Mouse (Mus musculus) MEL (cell line): ENCODE data around the gene Tmub1. TPM values are rescaled to one million over a fixed set of nuclear protein-coding genes. Genes with fewer than 3 reads are reported as not detected.

Source experiments
- DNase-seq: peaks from one replicate; pipeline ENCODE4 v3.0.0; 2011; ENCODE audit warnings: low read depth, low spot score
- H3K27ac ChIP-seq: 2 replicates; pipeline ENCODE4 v1.5.1; 2012; ENCODE audit warnings: low read depth, mild to moderate bottlenecking, control low read depth, low read length, moderate library complexity; ENCODE audit not compliant: control insufficient read depth
- H3K27me3 ChIP-seq, 2 experiments: fragments of 150-350 bp in 1 of 2; sonication (generic) in 1 of 2; 2 replicates each; pipeline ENCODE4 v1.6.1; 2012; ENCODE audit warnings: low read length in 2 of 2, mild to moderate bottlenecking in 2 of 2, improper control_type of control experiment in 1 of 2, moderate library complexity in 1 of 2; ENCODE audit not compliant: insufficient read depth in 2 of 2, control insufficient read depth in 1 of 2
- H3K36me3 ChIP-seq, 2 experiments: 2 replicates each; pipeline ENCODE4 v1.6.1; 2012 to 2014; ENCODE audit warnings: low read length in 2 of 2, improper control_type of control experiment in 1 of 2, inconsistent platforms in 1 of 2, mild to moderate bottlenecking in 1 of 2; ENCODE audit not compliant: insufficient read depth in 2 of 2, control insufficient read depth in 1 of 2
- H3K4me1 ChIP-seq, 2 experiments: fragments of 150-350 bp in 1 of 2; sonication (generic) in 1 of 2; 2 replicates each; pipeline ENCODE4 v1.6.1; 2012; ENCODE audit warnings: low read length in 2 of 2, improper control_type of control experiment in 1 of 2, mild to moderate bottlenecking in 1 of 2; ENCODE audit not compliant: insufficient read depth in 2 of 2, control insufficient read depth in 1 of 2
- H3K4me3 ChIP-seq, 2 experiments: fragments of 150-350 bp in 1 of 2; sonication (generic) in 1 of 2; 2 replicates each; pipeline ENCODE4 v1.5.1; 2012; ENCODE audit warnings: low read depth in 2 of 2, low read length in 2 of 2, mild to moderate bottlenecking in 2 of 2, moderate library complexity in 2 of 2, control low read depth in 1 of 2, improper control_type of control experiment in 1 of 2; ENCODE audit not compliant: control insufficient read depth in 1 of 2, insufficient read depth in 1 of 2
- H3K79me2 ChIP-seq: 2 replicates; pipeline ENCODE4 v1.6.1; 2012; ENCODE audit warnings: mild to moderate bottlenecking, low read length, moderate library complexity; ENCODE audit not compliant: control insufficient read depth, poor library complexity, insufficient read depth
- H3K9ac ChIP-seq: 2 replicates; pipeline ENCODE4 v1.6.1; 2012; ENCODE audit warnings: low read depth, mild to moderate bottlenecking, control low read depth, low read length, moderate library complexity; ENCODE audit not compliant: control insufficient read depth, poor library complexity, severe bottlenecking
- H3K9me3 ChIP-seq: fragments of 150-350 bp; sonication (generic); replicated peaks from 2 replicates; pipeline ENCODE4 v1.6.1; 2012; ENCODE audit warnings: mild to moderate bottlenecking, low read length, improper control_type of control experiment, moderate library complexity; ENCODE audit not compliant: insufficient read depth
- BHLHE40 ChIP-seq: IDR thresholded peaks from 2 replicates; pipeline ENCODE4 v1.6.1; 2012; ENCODE audit warnings: low read depth, mild to moderate bottlenecking, inconsistent platforms, low read length, improper control_type of control experiment, borderline replicate concordance
- CHD1 ChIP-seq: IDR thresholded peaks from 2 replicates; pipeline ENCODE4 v1.6.1; 2012; ENCODE audit warnings: low read depth, mild to moderate bottlenecking, inconsistent platforms, low read length, improper control_type of control experiment
- CTCF ChIP-seq, 3 experiments: IDR thresholded peaks in 2 of 3; conservative IDR thresholded peaks in 1 of 3; 2 replicates each; pipeline ENCODE4 v1.5.1; 2011 to 2012; ENCODE audit warnings: low read length in 3 of 3, low read depth in 2 of 3, mild to moderate bottlenecking in 2 of 3, improper control_type of control experiment in 1 of 3, inconsistent platforms in 1 of 3, mixed read lengths in 1 of 3, moderate library complexity in 1 of 3; ENCODE audit not compliant: control insufficient read depth in 1 of 3, insufficient read depth in 1 of 3, poor library complexity in 1 of 3, severe bottlenecking in 1 of 3
- ELF1 ChIP-seq: IDR thresholded peaks from 2 replicates; pipeline ENCODE4 v1.6.1; 2014; ENCODE audit warnings: low read depth, mild to moderate bottlenecking, inconsistent platforms, low read length, improper control_type of control experiment, moderate library complexity
- EP300 ChIP-seq, 2 experiments: IDR thresholded peaks; 2 replicates each; pipeline ENCODE4 v1.6.1; 2011; ENCODE audit warnings: improper control_type of control experiment in 2 of 2, low read length in 2 of 2, low read depth in 1 of 2, mild to moderate bottlenecking in 1 of 2
- ETS1 ChIP-seq: IDR thresholded peaks from 2 replicates; pipeline ENCODE4 v1.6.1; 2012; ENCODE audit warnings: low read depth, mild to moderate bottlenecking, inconsistent platforms, low read length, improper control_type of control experiment, moderate library complexity
- HCFC1 ChIP-seq: IDR thresholded peaks from 2 replicates; pipeline ENCODE4 v1.6.1; 2012; ENCODE audit warnings: low read depth, mild to moderate bottlenecking, inconsistent platforms, low read length, improper control_type of control experiment, moderate library complexity
- KAT2A ChIP-seq: conservative IDR thresholded peaks from 2 replicates; pipeline ENCODE4 v1.6.1; 2012; ENCODE audit warnings: low read depth, low read length, improper control_type of control experiment, inconsistent platforms
- MAFK ChIP-seq: IDR thresholded peaks from 2 replicates; pipeline ENCODE4 v1.6.1; 2011; ENCODE audit warnings: low read depth, mild to moderate bottlenecking, low read length, improper control_type of control experiment, borderline replicate concordance
- MAX ChIP-seq: IDR thresholded peaks from 2 replicates; pipeline ENCODE4 v1.6.1; 2011; ENCODE audit warnings: low read length, improper control_type of control experiment
- MXI1 ChIP-seq: IDR thresholded peaks from 2 replicates; pipeline ENCODE4 v1.6.1; 2011; ENCODE audit warnings: mild to moderate bottlenecking, low read depth, low read length, improper control_type of control experiment
- MYC ChIP-seq: IDR thresholded peaks from 2 replicates; pipeline ENCODE4 v1.6.1; 2011; ENCODE audit warnings: low read depth, mild to moderate bottlenecking, low read length, improper control_type of control experiment, moderate library complexity
- NELFE ChIP-seq: IDR thresholded peaks from 2 replicates; pipeline ENCODE4 v1.6.1; 2011; ENCODE audit warnings: low read depth, low read length, improper control_type of control experiment
- NRF1 ChIP-seq: IDR thresholded peaks from 2 replicates; pipeline ENCODE4 v1.6.1; 2014; ENCODE audit warnings: low read depth, mild to moderate bottlenecking, inconsistent platforms, low read length, improper control_type of control experiment, moderate library complexity; ENCODE audit not compliant: poor library complexity, insufficient read depth, severe bottlenecking
- POLR2A ChIP-seq, 2 experiments: IDR thresholded peaks; 2 replicates each; pipeline ENCODE4 v1.6.1; 2011 to 2012; ENCODE audit warnings: low read length in 2 of 2, mild to moderate bottlenecking in 2 of 2, control low read depth in 1 of 2, improper control_type of control experiment in 1 of 2, low read depth in 1 of 2, moderate library complexity in 1 of 2; ENCODE audit not compliant: control insufficient read depth in 1 of 2, insufficient read depth in 1 of 2, poor library complexity in 1 of 2
- POLR2AphosphoS2 ChIP-seq: IDR thresholded peaks from 2 replicates; pipeline ENCODE4 v1.6.1; 2011; ENCODE audit warnings: low read length, improper control_type of control experiment
- POLR2AphosphoS5 ChIP-seq: IDR thresholded peaks from 2 replicates; pipeline ENCODE4 v1.6.1; 2012; ENCODE audit warnings: low read depth, borderline replicate concordance, mild to moderate bottlenecking, inconsistent platforms, low read length, moderate library complexity, mixed read lengths
- RAD21 ChIP-seq: IDR thresholded peaks from 2 replicates; pipeline ENCODE4 v1.6.1; 2011; ENCODE audit warnings: mild to moderate bottlenecking, low read depth, low read length, improper control_type of control experiment
- RCOR1 ChIP-seq: IDR thresholded peaks from 2 replicates; pipeline ENCODE4 v1.6.1; 2012; ENCODE audit warnings: low read depth, mild to moderate bottlenecking, inconsistent platforms, low read length, improper control_type of control experiment
- SIN3A ChIP-seq: IDR thresholded peaks from 2 replicates; pipeline ENCODE4 v1.6.1; 2012; ENCODE audit warnings: low read length, improper control_type of control experiment, inconsistent platforms
- SMC3 ChIP-seq: IDR thresholded peaks from 2 replicates; pipeline ENCODE4 v1.6.1; 2011; ENCODE audit warnings: low read depth, low read length, improper control_type of control experiment
- TCF12 ChIP-seq: IDR thresholded peaks from 2 replicates; pipeline ENCODE4 v1.6.1; 2014; ENCODE audit warnings: low read depth, mild to moderate bottlenecking, inconsistent platforms, low read length, improper control_type of control experiment, moderate library complexity
- USF1 ChIP-seq: IDR thresholded peaks from 2 replicates; pipeline ENCODE4 v1.6.1; 2014; ENCODE audit warnings: low read depth, mild to moderate bottlenecking, inconsistent platforms, low read length, improper control_type of control experiment, moderate library complexity
- USF2 ChIP-seq, 2 experiments: IDR thresholded peaks; 2 replicates each; pipeline ENCODE4 v1.6.1; 2011 to 2012; ENCODE audit warnings: improper control_type of control experiment in 2 of 2, low read length in 2 of 2, borderline replicate concordance in 1 of 2, inconsistent platforms in 1 of 2, low read depth in 1 of 2, mild to moderate bottlenecking in 1 of 2; ENCODE audit not compliant: insufficient read depth in 1 of 2
- ZC3H11A ChIP-seq: IDR thresholded peaks from 2 replicates; pipeline ENCODE4 v1.6.1; 2012; ENCODE audit warnings: low read depth, mild to moderate bottlenecking, inconsistent platforms, low read length, improper control_type of control experiment
- polyA plus RNA-seq, 2 experiments: library from polyadenylated mRNA; stranded (reverse) in 1 of 2; unstranded in 1 of 2; fragments of >175 nt in 1 of 2; fragments of >200 nt in 1 of 2; gene quantifications; 2 replicates each; pipeline versions ENCODE4 v1.2.1 to v1.2.4; 2012; ENCODE audit warnings: low replicate concordance in 2 of 2, low read depth in 1 of 2; ENCODE audit not compliant: insufficient read length in 2 of 2, insufficient read depth in 1 of 2, missing spikeins in 1 of 2
- total RNA-seq: library from RNA; depleted of rRNA; stranded (reverse); fragments of 300-350 nt; gene quantifications from 2 replicates; pipeline ENCODE4 v1.2.3, GENCODE M21; 2012

Tmub1 gene
- total and polyA plus RNA-seq, 3 experiments = 17.8 to 36.0 TPM; not detected in 1

DNA sequence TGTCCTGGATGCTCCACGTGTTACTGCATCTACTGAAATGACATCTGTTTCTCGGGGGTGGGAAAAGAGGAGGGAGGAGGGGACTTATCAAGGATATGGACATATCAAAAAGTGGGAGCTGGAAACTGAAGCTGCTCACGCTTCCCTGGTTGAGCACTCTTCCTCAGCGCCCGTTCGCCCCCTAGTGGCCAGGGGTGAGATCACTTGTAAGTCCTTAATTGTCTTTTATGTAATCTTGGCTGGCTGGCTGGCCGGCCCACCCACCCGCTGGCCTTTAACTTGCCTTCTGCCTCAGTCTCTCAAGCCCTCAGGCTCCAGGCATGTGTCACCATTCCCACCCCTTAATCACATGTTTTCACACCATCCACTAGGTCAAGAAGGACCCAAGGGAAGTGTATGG lies 38.4 kb upstream of the Tmub1 start:
- Histone ChIP-seq H3K36me3 (peaks cover 0 to 22% of the 10 kb centered on the region in 2 experiments; a peak in 2 of 4 replicates), H3K27me3 (no peaks in the 10 kb centered on the region), H3K9me3 (no peaks in the 10 kb centered on the region), H3K4me3 (no peak overlapping the region), H3K4me1 (no peaks in the 10 kb centered on the region), H3K9ac (no peak overlapping the region), H3K27ac (no peak overlapping the region), H3K79me2 (no peaks in the 10 kb centered on the region)
- peak; percentile 90 for DNase-seq
- TF ChIP-seq SMC3 (peak; percentile 60), POLR2A (IDR thresholded peaks at IDR 0.05; ENCODE audit: control insufficient read depth in 1 of 2, insufficient read depth in 1 of 2, low read depth in 1 of 2, low read length in 2 of 2, poor library complexity in 1 of 2) (no peak; a peak in 1 of 4 replicates), RAD21 (peak; percentile 61), HCFC1 (0 out of 2 replicates have a peak, but pooled peaks have one; percentile 3), USF2 (IDR thresholded peaks at IDR 0.05; ENCODE audit: borderline replicate concordance in 1 of 2, insufficient read depth in 1 of 2, low read depth in 1 of 2, low read length in 2 of 2) (no peak), EP300 (IDR thresholded peaks at IDR 0.05; ENCODE audit: low read depth in 1 of 2, low read length in 2 of 2) (no peak), MYC (no peak), ELF1 (0 out of 2 replicates have a peak, but pooled peaks have one; percentile 37), ZC3H11A (peak; percentile 31; the same call in 1 of the 2 replicates), RCOR1 (no peak), CTCF (IDR thresholded peaks at IDR 0.05 in 2 of 3, conservative IDR thresholded peaks at IDR 0.05 in 1 of 3; ENCODE audit: control insufficient read depth in 1 of 3, insufficient read depth in 1 of 3, low read depth in 2 of 3, low read length in 3 of 3, poor library complexity in 1 of 3, severe bottlenecking in 1 of 3) (peak; percentile 85 to 94 (median 87)), MXI1 (no peak), MAX (no peak), KAT2A (no peak), CHD1 (no peak), POLR2AphosphoS5 (no peak), SIN3A (no peak), NRF1 (no peak)

DNA sequence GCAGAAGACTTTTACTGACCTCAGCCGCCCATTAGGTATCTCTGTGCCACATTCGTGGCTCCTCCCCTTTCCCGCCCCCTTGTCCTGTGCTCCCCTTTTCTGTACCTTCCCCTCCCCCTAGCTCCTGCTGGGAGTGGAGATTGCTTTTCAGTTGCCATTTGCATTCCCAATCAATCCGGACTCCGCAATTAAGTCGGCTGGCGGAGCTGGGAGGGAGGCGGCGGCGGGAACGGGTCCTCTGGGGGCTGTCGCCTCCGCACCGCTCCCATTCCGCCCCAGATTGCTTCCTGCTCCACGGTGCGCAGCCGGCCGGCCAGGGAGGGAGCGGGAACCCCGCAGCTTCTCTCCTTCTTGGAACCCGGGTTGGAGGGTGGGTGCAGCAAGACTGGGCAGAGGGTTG lies 37.3 kb upstream of the Tmub1 start:
- no peaks in the 10 kb centered on the region for H3K9me3 ChIP-seq
- H3K27me3 ChIP-seq = no peaks in the 10 kb centered on the region
- no peak for DNase-seq
- peaks cover 0 to 20% of the 10 kb centered on the region in 2 experiments; a peak in 2 of 4 replicates for H3K36me3 ChIP-seq
- no peak overlapping the region for H3K9ac ChIP-seq
- no peak overlapping the region for H3K27ac ChIP-seq
- no peak for TF ChIP-seq POLR2AphosphoS5
- TF ChIP-seq POLR2A (IDR thresholded peaks at IDR 0.05; ENCODE audit: control insufficient read depth in 1 of 2, insufficient read depth in 1 of 2, low read depth in 1 of 2, low read length in 2 of 2, poor library complexity in 1 of 2) = no peak
- TF ChIP-seq ETS1 = no peak
- TF ChIP-seq BHLHE40 = no peak
- TF ChIP-seq MAFK = no peak
- no peak for TF ChIP-seq NELFE
- TF ChIP-seq RAD21 = no peak
- TF ChIP-seq SIN3A = no peak
- TF ChIP-seq SMC3 = no peak
- TF ChIP-seq POLR2AphosphoS2 = no peak
- TF ChIP-seq TCF12 = no peak
- no peak for TF ChIP-seq USF1
- TF ChIP-seq, all 39 proteins: peak for 0
- Histone ChIP-seq H3K4me1 (no peaks in the 10 kb centered on the region), H3K79me2 (no peaks in the 10 kb centered on the region), H3K4me3 (no peak overlapping the region)
